Mouse (Mus musculus) C2C12 (cell line): ENCODE results near the gene Slc31a1.

Experiments used
- CTCF ChIP-seq: IDR thresholded peaks from one replicate; pipeline ENCODE4 v1.5.1; 2011; ENCODE audit not compliant: control insufficient read depth, insufficient read depth, insufficient read length
- MAX ChIP-seq: IDR thresholded peaks from one replicate; pipeline ENCODE4 v1.6.1; 2011; ENCODE audit warnings: mild to moderate bottlenecking, control low read depth
- MYOD1 ChIP-seq: IDR thresholded peaks from one replicate; pipeline ENCODE4 v1.6.1; 2011; ENCODE audit warnings: low read depth; ENCODE audit not compliant: control insufficient read depth, insufficient read length

- TF ChIP-seq CTCF (no peak), MAX (no peak), MYOD1 (no peak)
Measured at GRCm38 (mm10) chr4:62362437-62362836, 1.9 kb downstream of the Slc31a1 start.
